Mouse (Mus musculus): ENCODE results near the gene D10Wsu102e. TPM values are rescaled to one million over a fixed set of nuclear protein-coding genes. Genes with fewer than 3 reads are reported as not detected.
"Not testable (repeated sequence)": the region's sequence is repeated elsewhere in the genome, so short reads cannot be mapped to it uniquely, and the experiment has no call there.

Gene D10Wsu102e
- total and polyA plus RNA-seq, 2 experiments from 2014 or later = 0.59 to 2.4 TPM

DNA sequence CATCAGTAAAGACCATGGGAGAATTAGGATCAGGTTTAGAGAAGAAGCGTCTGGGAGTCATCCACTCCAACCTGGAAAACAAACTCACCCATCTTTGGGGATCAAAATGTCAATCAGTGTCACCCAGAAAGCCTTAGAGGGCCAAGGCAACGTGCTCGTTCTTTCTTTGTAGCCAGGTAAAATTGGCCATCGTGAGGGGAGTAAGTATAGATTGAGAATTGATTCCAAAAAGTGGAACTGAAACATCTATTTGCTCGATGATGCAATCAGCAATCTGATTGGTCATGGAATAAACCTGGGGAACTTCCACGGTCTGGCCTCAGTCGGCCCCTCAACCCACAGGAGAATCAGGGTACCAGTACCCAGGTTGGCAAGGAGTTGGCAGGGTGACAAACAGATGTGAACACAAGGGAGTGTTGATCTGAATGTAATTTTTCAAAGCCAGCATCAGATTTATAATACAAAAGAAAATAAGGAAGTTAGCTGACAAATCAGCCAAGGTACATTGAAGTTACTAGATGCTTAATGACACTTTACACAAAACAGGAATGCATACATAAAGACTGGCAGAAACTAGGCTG lies 25.4 kb downstream of the D10Wsu102e start:
- 98% methylated on average over 7 of the region's 7 CpGs for WGBS

DNA sequence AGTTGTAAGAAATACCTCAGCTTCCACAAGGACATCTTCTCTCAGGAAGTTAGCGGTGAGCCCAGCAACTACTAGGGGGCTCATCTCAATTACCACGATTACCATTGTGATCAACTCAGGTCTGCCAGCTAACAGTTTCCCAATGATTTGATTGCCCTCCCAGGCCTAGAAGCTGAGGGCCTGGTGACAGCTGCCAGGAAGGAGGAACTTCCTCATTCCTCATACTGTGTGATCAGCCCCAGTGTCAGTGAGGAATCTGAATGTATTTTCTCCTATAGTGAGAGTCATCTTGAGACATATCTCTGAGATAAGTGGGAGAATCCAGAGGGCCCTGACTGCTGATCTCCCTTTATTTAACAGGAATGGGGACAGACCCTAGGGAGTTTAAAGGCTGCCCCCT lies 37.3 kb downstream of the D10Wsu102e start:
- Histone ChIP-seq H3K9ac (replicated peaks; ENCODE audit: low read length, poor library complexity, severe bottlenecking) (no peak overlapping the region), H3K4me2 (ENCODE audit: low read depth, low read length, poor library complexity, severe bottlenecking) (no peak overlapping the region), H3K27ac (ENCODE audit: low read depth, low read length) (no peak overlapping the region), H3K9me3 (ENCODE audit: low read length) (no peaks in the 10 kb centered on the region), H3K36me3 (ENCODE audit: insufficient read depth, low read length) (no peaks in the 10 kb centered on the region), H3K4me1 (ENCODE audit: insufficient read depth, low read length) (no peaks in the 10 kb centered on the region), H3K27me3 (ENCODE audit: insufficient read depth, low read length) (no peaks in the 10 kb centered on the region), H3K4me3 (ENCODE audit: low read depth, low read length) (no peak overlapping the region)
- no peak for DNase-seq (ENCODE audit: low spot score)
- no peak for TF ChIP-seq CTCF (IDR thresholded peaks at IDR 0.05)
- WGBS = 97% methylated on average over 2 of the region's 2 CpGs
- ATAC-seq (ENCODE audit: low FRiP score) = no peak

More for the DNA sequence above, 25.4 kb downstream of the D10Wsu102e start:
- ATAC-seq (ENCODE audit: low FRiP score) = no peak
- TF ChIP-seq CTCF (IDR thresholded peaks at IDR 0.05) = no peak
- Histone ChIP-seq H3K4me1 (ENCODE audit: insufficient read depth, low read length) (no peaks in the 10 kb centered on the region), H3K9me3 (ENCODE audit: low read length) (no peaks in the 10 kb centered on the region), H3K4me3 (ENCODE audit: low read depth, low read length) (no peak overlapping the region), H3K4me2 (ENCODE audit: low read depth, low read length, poor library complexity, severe bottlenecking) (no peak overlapping the region), H3K27ac (ENCODE audit: low read depth, low read length) (no peak overlapping the region), H3K27me3 (ENCODE audit: insufficient read depth, low read length) (no peaks in the 10 kb centered on the region), H3K9ac (replicated peaks; ENCODE audit: low read length, poor library complexity, severe bottlenecking) (no peak overlapping the region), H3K36me3 (ENCODE audit: insufficient read depth, low read length) (no peaks in the 10 kb centered on the region; the same call in 1 of the 2 replicates)
- DNase-seq (ENCODE audit: low spot score) = no peak

- not testable (repeated sequence) for H3K27ac ChIP-seq (ENCODE audit: low read depth, low read length); H3K9ac ChIP-seq (replicated peaks; ENCODE audit: low read length, poor library complexity, severe bottlenecking); DNase-seq (ENCODE audit: low spot score); H3K9me3 ChIP-seq (ENCODE audit: low read length); H3K4me1 ChIP-seq (ENCODE audit: insufficient read depth, low read length); H3K4me2 ChIP-seq (ENCODE audit: low read depth, low read length, poor library complexity, severe bottlenecking); H3K27me3 ChIP-seq (ENCODE audit: insufficient read depth, low read length); ATAC-seq (ENCODE audit: low FRiP score); H3K36me3 ChIP-seq (ENCODE audit: insufficient read depth, low read length); H3K4me3 ChIP-seq (ENCODE audit: low read depth, low read length)
- WGBS = 89% methylated on average over 6 of the region's 7 CpGs
Observed at GRCm38 (mm10) chr10:83400896-83401295, 40.9 kb downstream of the D10Wsu102e start.

DNA sequence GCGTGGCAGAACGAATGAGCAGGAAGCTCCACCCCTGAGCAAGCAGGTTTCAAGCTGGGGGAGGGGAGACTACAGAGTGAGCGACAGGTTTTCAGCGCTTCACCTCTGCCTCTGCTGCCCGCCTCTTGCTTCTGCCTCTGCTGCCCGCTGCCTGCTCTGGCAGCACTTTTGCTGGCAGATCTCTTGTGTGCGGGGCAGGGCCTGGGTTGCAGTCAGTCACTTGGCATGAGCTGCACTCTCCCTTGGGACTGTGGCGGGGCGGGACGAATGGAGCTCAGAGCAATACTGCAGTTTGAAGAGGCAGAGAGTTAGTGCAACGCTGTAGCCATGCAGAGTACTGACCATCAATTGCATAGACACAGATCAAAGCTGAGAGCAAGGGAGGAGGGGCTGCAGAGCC lies 45.0 kb downstream of the D10Wsu102e start:
- Histone ChIP-seq H3K27ac (ENCODE audit: low read depth, low read length) (no peak overlapping the region), H3K9me3 (ENCODE audit: low read length) (peaks cover 5% of the 10 kb centered on the region; the same call in 1 of the 2 replicates), H3K4me1 (ENCODE audit: insufficient read depth, low read length) (no peaks in the 10 kb centered on the region), H3K4me3 (ENCODE audit: low read depth, low read length) (no peak overlapping the region), H3K27me3 (ENCODE audit: insufficient read depth, low read length) (no peaks in the 10 kb centered on the region), H3K4me2 (ENCODE audit: low read depth, low read length, poor library complexity, severe bottlenecking) (no peak overlapping the region), H3K36me3 (ENCODE audit: insufficient read depth, low read length) (no peaks in the 10 kb centered on the region), H3K9ac (replicated peaks; ENCODE audit: low read length, poor library complexity, severe bottlenecking) (no peak overlapping the region)
- TF ChIP-seq CTCF (IDR thresholded peaks at IDR 0.05) = no peak
- DNase-seq (ENCODE audit: low spot score) (no peak), ATAC-seq (ENCODE audit: low FRiP score) (no peak)
- 93% methylated on average over 11 of the region's 11 CpGs for WGBS

DNA sequence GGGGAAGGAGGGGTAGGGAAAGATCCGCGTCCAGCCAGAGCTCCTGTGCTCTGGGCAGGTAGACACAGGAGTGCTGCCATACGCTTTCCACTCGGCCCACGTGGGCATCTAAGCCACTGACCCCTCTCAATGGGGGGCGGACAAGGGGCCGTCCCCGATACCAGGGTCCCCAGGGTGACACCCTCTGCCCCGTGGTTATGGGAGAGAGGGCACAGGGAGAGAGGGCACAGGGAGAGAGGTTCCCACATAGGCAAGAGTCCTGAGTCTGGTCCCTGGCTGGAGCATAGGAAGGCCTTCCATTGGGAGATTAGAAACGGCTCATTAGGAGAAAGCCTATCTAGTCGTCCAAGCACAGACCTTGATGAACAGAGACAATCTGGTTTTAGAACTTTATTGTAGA lies 45.7 kb downstream of the D10Wsu102e start:
- no peak overlapping the region for H3K4me3 ChIP-seq (ENCODE audit: low read depth, low read length)
- no peak overlapping the region for H3K4me2 ChIP-seq (ENCODE audit: low read depth, low read length, poor library complexity, severe bottlenecking)
- ATAC-seq (ENCODE audit: low FRiP score) (no peak), DNase-seq (ENCODE audit: low spot score) (no peak)
- TF ChIP-seq CTCF (IDR thresholded peaks at IDR 0.05) = no peak
- H3K27ac ChIP-seq (ENCODE audit: low read depth, low read length) = no peak overlapping the region
- WGBS = 92% methylated on average over 11 of the region's 11 CpGs
- no peaks in the 10 kb centered on the region for H3K27me3 ChIP-seq (ENCODE audit: insufficient read depth, low read length)
- peaks cover 5% of the 10 kb centered on the region; the same call in 1 of the 2 replicates for H3K9me3 ChIP-seq (ENCODE audit: low read length)
- H3K36me3 ChIP-seq (ENCODE audit: insufficient read depth, low read length) = no peaks in the 10 kb centered on the region
- no peak overlapping the region for H3K9ac ChIP-seq (replicated peaks; ENCODE audit: low read length, poor library complexity, severe bottlenecking)
- H3K4me1 ChIP-seq (ENCODE audit: insufficient read depth, low read length) = no peaks in the 10 kb centered on the region

DNA sequence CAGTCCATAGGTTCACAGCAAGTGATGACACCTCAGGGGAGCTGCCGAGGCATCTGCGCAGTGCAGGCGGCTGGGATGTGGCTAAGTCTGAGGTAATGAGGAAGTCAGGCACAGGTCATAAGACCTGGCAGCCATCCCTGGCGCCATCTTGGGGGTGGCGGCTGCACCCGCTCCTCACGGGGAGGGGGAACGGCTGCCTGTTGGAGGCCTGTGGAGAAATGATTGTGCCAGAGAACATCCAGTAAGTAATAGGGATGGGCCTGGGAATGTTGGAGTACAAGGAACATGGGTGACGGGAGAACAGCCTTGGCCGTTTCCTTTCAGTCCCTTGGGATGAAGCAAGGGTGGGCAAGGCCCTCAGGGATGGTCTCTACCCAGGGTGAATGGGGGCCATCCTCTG lies 47.1 kb downstream of the D10Wsu102e start:
- 98% methylated on average over 10 of the region's 10 CpGs for WGBS
- H3K9ac ChIP-seq (replicated peaks; ENCODE audit: low read length, poor library complexity, severe bottlenecking) = no peak overlapping the region

DNA sequence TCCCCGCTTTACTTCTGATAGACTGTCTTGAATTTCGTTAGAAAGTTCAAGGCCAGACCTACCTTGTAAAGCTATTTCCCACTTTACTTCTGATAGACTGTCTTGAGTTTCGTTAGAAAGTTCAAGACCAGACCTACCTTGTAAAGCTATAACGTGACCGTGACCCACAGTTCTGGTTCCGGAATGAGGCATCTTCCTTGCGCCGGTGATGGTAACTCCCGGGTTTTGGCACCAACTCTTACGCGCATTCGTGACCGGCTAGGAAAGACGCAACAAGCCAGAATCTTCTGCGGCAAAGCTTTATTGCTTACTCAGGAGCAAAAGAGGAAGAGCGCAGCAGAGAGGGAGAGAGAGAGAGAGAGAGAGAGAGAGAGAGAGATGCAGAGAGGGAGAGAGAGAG lies 58.4 kb downstream of the D10Wsu102e start:
- H3K27me3 ChIP-seq (ENCODE audit: insufficient read depth, low read length); H3K4me3 ChIP-seq (ENCODE audit: low read depth, low read length); H3K9ac ChIP-seq (replicated peaks; ENCODE audit: low read length, poor library complexity, severe bottlenecking); H3K36me3 ChIP-seq (ENCODE audit: insufficient read depth, low read length); H3K4me1 ChIP-seq (ENCODE audit: insufficient read depth, low read length); H3K4me2 ChIP-seq (ENCODE audit: low read depth, low read length, poor library complexity, severe bottlenecking); H3K27ac ChIP-seq (ENCODE audit: low read depth, low read length); ATAC-seq (ENCODE audit: low FRiP score); DNase-seq (ENCODE audit: low spot score): not testable (repeated sequence)
- 96% methylated on average over 16 of the region's 16 CpGs for WGBS
- H3K9me3 ChIP-seq (ENCODE audit: low read length) = peaks cover 13% of the 10 kb centered on the region; the same call in 1 of the 2 replicates

More for the DNA sequence above, 47.1 kb downstream of the D10Wsu102e start:
- peaks cover 10% of the 10 kb centered on the region; the same call in 1 of the 2 replicates for H3K9me3 ChIP-seq (ENCODE audit: low read length)
- DNase-seq (ENCODE audit: low spot score) (no peak), ATAC-seq (ENCODE audit: low FRiP score) (no peak)
- TF ChIP-seq CTCF (IDR thresholded peaks at IDR 0.05) = no peak
- H3K4me1 ChIP-seq (ENCODE audit: insufficient read depth, low read length) = no peaks in the 10 kb centered on the region
- no peaks in the 10 kb centered on the region for H3K36me3 ChIP-seq (ENCODE audit: insufficient read depth, low read length)
- no peak overlapping the region for H3K4me2 ChIP-seq (ENCODE audit: low read depth, low read length, poor library complexity, severe bottlenecking)
- no peaks in the 10 kb centered on the region for H3K27me3 ChIP-seq (ENCODE audit: insufficient read depth, low read length)
- no peak overlapping the region for H3K27ac ChIP-seq (ENCODE audit: low read depth, low read length)
- no peak overlapping the region for H3K4me3 ChIP-seq (ENCODE audit: low read depth, low read length)

Measured in midbrain, postnatal 0 days (tissue).